Mouse (Mus musculus): ENCODE results near the gene Psmg4. TPM values are rescaled to one million over a fixed set of nuclear protein-coding genes. Genes with fewer than 3 reads are reported as not detected.

The Psmg4 gene
- polyA plus RNA-seq (2016; fragmentation: Nextera tagmentation; extraction: Ambion mirVana): 134 and 141 TPM in 2 replicates

DNA sequence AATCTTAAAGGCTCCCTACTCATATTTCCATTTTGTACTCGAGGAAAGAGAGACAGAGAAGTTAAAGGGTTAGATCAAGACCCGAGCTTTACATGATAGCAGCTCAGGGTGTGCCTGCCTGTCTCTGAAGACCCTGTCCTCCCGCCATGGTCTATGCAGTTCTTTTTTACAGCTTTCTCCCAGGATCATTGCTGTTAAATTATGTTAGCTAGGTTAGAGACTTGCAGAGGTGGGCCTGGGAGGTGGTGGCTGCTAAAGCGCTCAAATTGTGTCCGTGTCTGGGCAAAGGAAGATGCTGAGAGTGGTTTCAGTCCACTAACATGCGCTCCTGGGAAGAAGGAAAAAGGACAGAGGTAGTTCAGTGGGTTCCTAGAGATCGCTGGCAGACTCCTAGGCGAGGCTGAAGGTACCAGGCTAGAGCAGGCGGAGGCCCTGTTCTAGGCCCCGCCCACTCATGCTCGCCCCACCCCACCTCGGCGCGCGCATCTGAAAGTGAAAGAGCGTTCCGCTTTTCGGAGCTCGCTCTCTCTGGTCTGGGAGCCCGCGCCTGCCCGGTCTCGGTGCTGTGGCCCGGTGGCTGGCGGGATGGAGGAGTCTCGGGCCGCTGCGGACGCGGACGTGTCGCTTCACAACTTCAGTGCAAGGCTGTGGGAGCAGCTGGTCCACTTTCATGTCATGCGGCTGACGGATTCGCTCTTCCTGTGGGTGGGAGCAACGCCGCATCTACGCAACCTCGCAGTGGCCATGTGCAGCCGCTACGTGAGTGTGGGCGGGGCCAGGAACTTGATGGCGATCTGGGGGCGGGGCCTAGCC is at the start of gene Psmg4:
Gene Psmg4 (plus strand): TSS at position 474 of the 813 bp plus-strand sequence.
- ATAC-seq (ENCODE audit: low FRiP score): peak; percentile 95
- H3K36me3 ChIP-seq (replicated peaks): peaks cover 14% of the 10 kb centered on the region
- peak within 1 kb of the TSS; percentile 88 for H3K27ac ChIP-seq
- H3K4me2 ChIP-seq: peak within 1 kb of the TSS; percentile 63
- H3K9me3 ChIP-seq: no peaks in the 10 kb centered on the region
- peaks cover 21% of the 10 kb centered on the region for H3K4me1 ChIP-seq
- peak within 1 kb of the TSS; percentile 75 for H3K4me3 ChIP-seq (replicated peaks)
- WGBS: 3% methylated on average over 44 of the region's 44 CpGs
- no peaks in the 10 kb centered on the region for H3K27me3 ChIP-seq
- peak within 1 kb of the TSS; percentile 69 for H3K9ac ChIP-seq

DNA sequence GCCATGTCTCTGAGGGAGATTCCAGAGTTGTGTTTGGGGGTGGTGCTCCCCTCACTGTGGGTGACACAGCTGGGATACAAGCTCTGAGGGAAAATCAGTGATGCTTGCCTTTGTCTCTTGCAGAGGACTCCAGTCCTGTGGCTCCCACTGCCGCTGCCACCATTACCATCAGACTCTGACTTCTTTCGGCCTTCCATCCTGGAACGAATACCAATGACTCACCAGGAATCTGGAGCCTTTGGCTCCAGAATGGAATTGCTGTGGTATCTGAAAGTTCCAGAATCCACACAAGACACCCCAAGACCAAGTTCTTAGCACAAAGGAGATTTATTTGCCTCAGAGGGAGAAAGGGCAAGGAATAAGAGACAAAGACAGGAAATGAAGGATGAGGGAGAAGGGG is 49.7 kb upstream of the Psmg4 start:
- no peak for ATAC-seq (ENCODE audit: low FRiP score)
- Histone ChIP-seq H3K9ac (no peak overlapping the region), H3K36me3 (replicated peaks) (peaks cover 4% of the 10 kb centered on the region; the same call in 1 of the 2 replicates), H3K4me3 (replicated peaks) (no peak overlapping the region), H3K4me1 (0 out of 2 replicates have a peak, but pooled peaks cover 7% of the 10 kb centered on the region), H3K27me3 (no peaks in the 10 kb centered on the region), H3K4me2 (no peak overlapping the region), H3K9me3 (no peaks in the 10 kb centered on the region), H3K27ac (no peak overlapping the region)
- 85% methylated on average over 3 of the region's 3 CpGs for WGBS

DNA sequence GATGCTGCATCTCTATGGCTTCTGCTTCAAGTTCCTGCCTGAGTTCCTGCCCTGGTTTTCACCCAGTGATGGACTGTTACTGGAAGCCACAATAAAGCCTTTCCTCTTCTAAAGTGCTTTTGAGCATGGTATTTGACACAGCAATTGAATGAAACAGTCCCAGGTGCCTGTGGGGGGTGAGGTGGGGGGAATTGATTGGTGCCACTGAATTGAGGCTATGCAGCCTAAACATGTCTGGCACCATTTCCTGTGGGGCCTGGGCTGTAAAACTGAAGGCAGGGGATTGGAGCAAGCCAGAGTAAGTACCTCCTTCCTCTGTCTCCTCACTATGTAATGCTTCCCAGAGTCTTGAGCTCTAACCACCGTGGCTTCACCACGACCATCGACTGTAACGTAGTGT is 48.1 kb upstream of the Psmg4 start:
- no peaks in the 10 kb centered on the region for H3K27me3 ChIP-seq
- 88% methylated on average over 4 of the region's 4 CpGs for WGBS
- H3K36me3 ChIP-seq (replicated peaks): peaks cover 4% of the 10 kb centered on the region; the same call in 1 of the 2 replicates
- no peaks in the 10 kb centered on the region for H3K9me3 ChIP-seq
- 0 out of 2 replicates have a peak, but pooled peaks cover 6% of the 10 kb centered on the region for H3K4me1 ChIP-seq
- H3K4me2 ChIP-seq: no peak overlapping the region
- H3K9ac ChIP-seq: no peak overlapping the region
- no peak for ATAC-seq (ENCODE audit: low FRiP score)
- H3K4me3 ChIP-seq (replicated peaks): no peak overlapping the region
- H3K27ac ChIP-seq: no peak overlapping the region

DNA sequence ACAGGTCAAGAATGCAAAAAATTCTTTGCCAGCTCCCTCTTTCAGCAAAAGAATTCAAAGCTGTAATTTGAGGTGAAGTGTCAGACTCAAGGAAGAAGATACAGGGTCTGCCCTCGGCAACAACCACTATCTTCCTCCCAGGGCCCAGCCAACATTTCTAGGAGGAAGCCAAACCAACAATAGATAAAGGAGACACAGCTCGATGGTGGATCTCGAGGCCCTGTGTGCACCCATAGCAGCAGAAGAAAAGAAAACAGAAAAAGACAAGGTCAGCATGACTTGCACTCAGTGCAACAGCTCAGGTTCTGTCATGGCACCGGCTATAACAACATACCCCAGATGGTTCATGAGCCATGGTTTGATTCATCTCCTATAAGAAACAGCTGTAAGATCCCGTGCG is 46.3 kb upstream of the Psmg4 start:
- Histone ChIP-seq H3K36me3 (replicated peaks) (peaks cover 18% of the 10 kb centered on the region), H3K9me3 (no peaks in the 10 kb centered on the region), H3K27ac (no peak overlapping the region), H3K4me3 (replicated peaks) (no peak overlapping the region), H3K27me3 (no peaks in the 10 kb centered on the region), H3K4me2 (no peak overlapping the region), H3K9ac (no peak overlapping the region), H3K4me1 (0 out of 2 replicates have a peak, but pooled peaks cover 2% of the 10 kb centered on the region)
- ATAC-seq (ENCODE audit: low FRiP score): no peak
- 88% methylated on average over 6 of the region's 6 CpGs for WGBS

DNA sequence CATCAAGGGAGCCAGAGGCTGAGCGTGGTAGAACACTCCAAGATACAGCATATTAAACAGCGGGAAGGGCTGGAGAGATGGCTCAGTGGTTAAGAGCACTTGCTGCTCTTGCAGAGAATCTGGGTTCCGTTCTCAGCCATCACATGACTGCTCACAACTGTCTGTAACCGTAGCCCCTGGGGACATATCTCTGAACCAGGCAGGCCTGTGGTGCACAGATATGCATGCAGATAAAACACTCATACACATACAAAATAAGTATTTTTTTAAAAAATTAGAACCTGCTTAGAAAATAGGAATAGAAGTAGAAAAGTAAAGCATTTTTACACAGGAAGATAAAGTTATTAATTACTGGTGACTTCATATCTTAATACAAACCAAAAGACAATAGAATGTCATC is 43.9 kb upstream of the Psmg4 start:
- no peak overlapping the region for H3K27ac ChIP-seq
- no peak overlapping the region for H3K4me3 ChIP-seq (replicated peaks)
- no peak overlapping the region for H3K9ac ChIP-seq
- peaks cover 19% of the 10 kb centered on the region; the same call in 1 of the 2 replicates for H3K4me1 ChIP-seq
- ATAC-seq (ENCODE audit: low FRiP score): no peak
- no peaks in the 10 kb centered on the region for H3K27me3 ChIP-seq
- peaks cover 38% of the 10 kb centered on the region for H3K36me3 ChIP-seq (replicated peaks)
- WGBS: 86% methylated on average over 4 of the region's 4 CpGs
- no peak overlapping the region for H3K4me2 ChIP-seq
- no peaks in the 10 kb centered on the region for H3K9me3 ChIP-seq

DNA sequence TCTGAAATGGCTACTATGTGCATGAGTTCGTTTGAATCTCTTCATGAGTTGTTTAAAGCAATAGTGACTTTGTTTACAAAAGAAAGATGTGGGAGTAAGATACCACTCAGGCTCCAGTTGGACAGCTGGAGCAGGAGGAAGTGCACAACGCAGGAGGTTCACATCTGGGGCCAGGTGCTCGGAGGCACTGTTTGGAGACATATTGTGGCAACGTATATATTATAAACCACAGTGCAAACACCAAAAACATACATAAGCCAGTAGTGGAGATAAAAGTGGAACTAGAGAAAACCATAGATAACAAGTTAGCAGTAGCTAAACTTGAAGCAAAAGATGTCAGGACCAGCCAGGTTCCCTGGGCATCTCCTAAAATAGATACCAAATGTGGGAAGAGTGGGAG is 43.4 kb upstream of the Psmg4 start:
- no peaks in the 10 kb centered on the region for H3K9me3 ChIP-seq
- H3K27me3 ChIP-seq: no peaks in the 10 kb centered on the region
- H3K36me3 ChIP-seq (replicated peaks): peaks cover 44% of the 10 kb centered on the region
- peaks cover 24% of the 10 kb centered on the region for H3K4me1 ChIP-seq
- no peak overlapping the region for H3K9ac ChIP-seq
- no peak for ATAC-seq (ENCODE audit: low FRiP score)
- no peak overlapping the region for H3K4me2 ChIP-seq
- WGBS: 89% methylated on average over 4 of the region's 4 CpGs
- no peak overlapping the region for H3K4me3 ChIP-seq (replicated peaks)
- no peak overlapping the region for H3K27ac ChIP-seq

DNA sequence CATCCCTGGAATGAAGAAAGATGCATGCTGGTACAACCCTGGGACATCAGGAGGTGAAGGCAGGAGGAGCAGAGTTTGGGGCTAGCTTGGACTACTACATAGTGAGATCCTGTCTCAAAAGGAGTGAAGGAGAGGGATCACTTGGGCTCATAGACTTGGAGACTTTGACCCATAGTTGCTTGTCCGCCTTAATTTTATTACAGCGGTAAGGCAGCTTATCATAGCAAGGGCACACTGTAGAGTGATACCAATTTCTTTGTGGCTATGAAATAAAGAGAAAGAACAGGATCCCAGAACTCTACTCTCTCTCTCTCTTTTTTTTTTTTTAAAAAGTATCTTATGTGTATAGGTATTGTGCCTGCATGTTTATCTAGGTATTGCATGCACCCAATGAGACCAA is 42.2 kb upstream of the Psmg4 start:
- Histone ChIP-seq H3K36me3 (replicated peaks) (peaks cover 55% of the 10 kb centered on the region), H3K27me3 (no peaks in the 10 kb centered on the region), H3K9me3 (no peaks in the 10 kb centered on the region), H3K4me2 (no peak overlapping the region), H3K27ac (no peak overlapping the region), H3K4me1 (peaks cover 36% of the 10 kb centered on the region), H3K4me3 (replicated peaks) (no peak overlapping the region), H3K9ac (no peak overlapping the region)
- WGBS: 100% methylated on average over 2 of the region's 2 CpGs
- no peak for ATAC-seq (ENCODE audit: low FRiP score)

DNA sequence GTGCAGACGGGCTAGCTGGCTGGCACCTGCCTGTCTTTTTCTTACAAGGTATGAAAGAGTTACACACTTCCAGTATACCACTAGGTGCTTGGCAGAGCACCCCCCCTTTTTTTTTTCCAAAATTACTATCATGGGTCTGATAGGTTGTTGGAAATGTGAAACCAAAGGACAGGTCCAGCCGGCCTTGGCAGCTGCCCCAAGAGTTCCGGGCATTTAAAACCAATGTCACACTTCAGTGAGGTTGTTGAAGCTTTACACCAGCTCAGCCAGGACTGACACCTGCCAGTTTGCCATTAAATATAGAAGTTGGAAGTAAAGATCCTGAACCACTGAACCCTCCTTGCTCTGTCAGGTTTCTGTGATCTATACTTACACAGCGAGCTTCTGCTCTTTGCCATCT is 37.1 kb upstream of the Psmg4 start:
- 74% methylated on average over 4 of the region's 4 CpGs for WGBS
- no peak for ATAC-seq (ENCODE audit: low FRiP score)
- Histone ChIP-seq H3K9ac (peak overlapping the region; percentile 42), H3K4me1 (peaks cover 52% of the 10 kb centered on the region), H3K27me3 (no peaks in the 10 kb centered on the region), H3K4me2 (peak overlapping the region; percentile 70), H3K36me3 (replicated peaks) (peaks cover 67% of the 10 kb centered on the region), H3K9me3 (no peaks in the 10 kb centered on the region), H3K27ac (no peak overlapping the region), H3K4me3 (replicated peaks) (peak overlapping the region; percentile 37)

DNA sequence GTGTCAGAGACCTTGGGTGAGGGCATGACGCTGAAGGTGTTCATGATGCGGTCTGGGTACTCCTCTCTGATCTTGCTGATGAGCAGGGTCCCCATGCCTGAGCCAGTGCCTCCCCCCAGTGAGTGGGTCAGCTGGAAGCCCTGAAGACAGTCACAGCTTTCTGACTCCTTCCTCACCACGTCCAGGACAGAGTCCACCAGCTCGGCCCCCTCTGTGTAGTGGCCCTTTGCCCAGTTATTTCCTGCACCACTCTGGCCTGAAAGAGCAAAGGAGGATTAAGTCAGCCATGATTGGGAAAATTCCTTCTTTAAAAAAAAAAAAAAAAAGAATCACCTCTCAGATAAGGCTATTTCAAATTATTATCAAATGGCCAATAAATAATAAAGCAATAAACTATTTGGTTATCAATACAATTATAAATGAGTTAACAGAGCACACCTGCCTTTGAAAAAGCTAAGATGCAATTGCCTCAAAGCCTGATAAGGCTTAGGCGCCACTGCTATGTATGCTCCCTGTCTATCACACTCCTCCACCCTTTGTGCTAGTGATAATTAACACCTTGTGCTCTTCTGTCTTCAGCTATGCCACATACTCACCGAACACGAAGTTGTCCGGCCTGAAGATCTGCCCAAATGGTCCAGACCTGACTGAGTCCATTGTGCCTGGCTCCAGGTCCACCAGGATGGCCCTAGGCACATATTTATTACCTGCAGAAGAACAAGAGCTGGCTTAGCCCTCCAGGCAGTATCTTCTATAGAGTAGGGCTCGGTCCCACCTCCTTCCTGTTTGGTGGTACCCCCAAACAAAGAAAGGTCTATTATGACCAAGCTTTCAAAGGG is 34.3 kb upstream of the Psmg4 start:
- H3K9me3 ChIP-seq: no peaks in the 10 kb centered on the region
- H3K4me3 ChIP-seq (replicated peaks): peak overlapping the region; percentile 88
- no peak for ATAC-seq (ENCODE audit: low FRiP score)
- 48% methylated on average over 9 of the region's 9 CpGs for WGBS
- peak overlapping the region; percentile 85 for H3K4me2 ChIP-seq
- peaks cover 43% of the 10 kb centered on the region for H3K36me3 ChIP-seq (replicated peaks)
- peaks cover 57% of the 10 kb centered on the region for H3K4me1 ChIP-seq
- H3K27me3 ChIP-seq: no peaks in the 10 kb centered on the region
- peak overlapping the region; percentile 100 for H3K27ac ChIP-seq
- peak overlapping the region; percentile 97 for H3K9ac ChIP-seq

DNA sequence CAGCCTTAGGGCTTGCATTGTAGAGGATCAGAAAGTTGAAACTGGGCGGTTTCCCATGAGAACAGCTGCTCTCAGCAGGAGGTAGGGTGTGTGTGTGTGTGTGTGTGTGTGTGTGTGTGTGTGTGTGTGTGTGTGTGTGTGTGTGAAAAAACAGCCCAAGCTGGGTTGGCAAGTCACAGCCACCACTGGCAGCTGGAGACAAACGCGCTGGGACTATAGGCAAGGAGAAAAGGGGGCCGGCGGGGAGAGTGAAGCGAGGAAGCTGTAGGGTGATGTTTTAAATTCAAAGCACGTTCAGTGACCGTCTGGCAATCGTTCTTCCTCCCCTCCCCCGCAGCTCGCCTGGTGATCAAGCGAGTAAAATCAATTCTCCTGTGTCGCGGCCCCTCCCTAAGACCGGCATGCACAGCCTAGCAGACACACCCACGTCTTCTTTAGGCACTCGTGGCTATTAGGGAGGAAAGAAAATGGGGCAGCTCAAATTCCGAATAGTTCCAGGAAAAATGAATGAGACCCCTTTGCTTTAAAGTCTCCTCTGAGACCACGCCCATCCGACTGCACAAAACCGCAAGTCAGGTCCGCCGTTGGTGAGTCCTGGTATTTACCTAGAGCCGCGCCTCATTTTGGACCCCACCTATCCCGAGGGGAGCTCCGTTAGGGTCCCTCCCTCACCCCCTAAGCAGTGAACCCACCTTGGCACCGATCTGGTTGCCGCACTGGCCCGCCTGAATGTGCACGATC is 33.1 kb upstream of the Psmg4 start:
- H3K27me3 ChIP-seq: no peaks in the 10 kb centered on the region
- 0% methylated on average over 31 of the region's 31 CpGs for WGBS
- H3K4me1 ChIP-seq: peaks cover 51% of the 10 kb centered on the region
- peak overlapping the region; percentile 97 for H3K9ac ChIP-seq
- peak overlapping the region; percentile 85 for H3K4me2 ChIP-seq
- peak overlapping the region; percentile 88 for H3K4me3 ChIP-seq (replicated peaks)
- H3K27ac ChIP-seq: peak overlapping the region; percentile 100
- ATAC-seq (ENCODE audit: low FRiP score): peak; percentile 12
- peaks cover 31% of the 10 kb centered on the region for H3K36me3 ChIP-seq (replicated peaks)
- H3K9me3 ChIP-seq: no peaks in the 10 kb centered on the region

DNA sequence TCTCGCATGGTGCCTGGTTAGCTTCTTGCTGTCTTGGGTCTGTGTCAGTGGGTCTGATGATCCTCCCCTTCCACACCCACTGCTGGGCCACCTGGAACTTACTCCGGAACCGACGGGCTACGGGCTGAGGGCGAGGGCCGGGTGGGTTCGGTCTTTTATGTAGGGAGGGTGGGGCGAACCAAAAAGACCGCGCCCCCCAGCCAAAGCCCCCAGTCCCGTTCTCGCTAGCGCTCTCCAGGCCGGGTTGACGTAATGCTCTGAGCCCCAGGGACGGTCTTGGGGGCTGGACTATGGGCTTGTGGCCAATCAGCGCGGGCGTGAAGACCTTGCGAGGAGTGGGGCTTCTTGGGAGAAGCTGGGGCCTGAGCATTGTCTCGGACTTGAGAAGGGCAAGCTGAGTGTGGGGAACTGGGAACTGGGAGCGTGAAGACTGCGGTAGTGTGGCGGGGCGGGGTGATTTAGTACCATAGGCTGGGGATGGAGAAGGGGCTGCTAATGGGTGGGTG is 32.5 kb upstream of the Psmg4 start, which contains the start of gene Tubb2b:
Gene Tubb2b (minus strand): TSS at position 241 of the 506 bp plus-strand sequence.
- peak within 1 kb of the TSS; percentile 97 for H3K9ac ChIP-seq
- peaks cover 25% of the 10 kb centered on the region for H3K36me3 ChIP-seq (replicated peaks)
- no peaks in the 10 kb centered on the region for H3K27me3 ChIP-seq
- WGBS: under 1% methylated on average over 26 of the region's 26 CpGs
- H3K4me2 ChIP-seq: peak within 1 kb of the TSS; percentile 85
- H3K4me1 ChIP-seq: peaks cover 51% of the 10 kb centered on the region
- H3K27ac ChIP-seq: peak within 1 kb of the TSS; percentile 100
- ATAC-seq (ENCODE audit: low FRiP score): peak; percentile 92
- H3K9me3 ChIP-seq: no peaks in the 10 kb centered on the region
- peak within 1 kb of the TSS; percentile 88 for H3K4me3 ChIP-seq (replicated peaks)

Measured in forebrain, embryonic 12.5 days (tissue).